Mouse (Mus musculus): ENCODE data around the gene Gucy1b1.
A peak's percentile ranks its signal among the peaks of the same experiment; 100 is the strongest.

Gucy1b1 gene

DNA sequence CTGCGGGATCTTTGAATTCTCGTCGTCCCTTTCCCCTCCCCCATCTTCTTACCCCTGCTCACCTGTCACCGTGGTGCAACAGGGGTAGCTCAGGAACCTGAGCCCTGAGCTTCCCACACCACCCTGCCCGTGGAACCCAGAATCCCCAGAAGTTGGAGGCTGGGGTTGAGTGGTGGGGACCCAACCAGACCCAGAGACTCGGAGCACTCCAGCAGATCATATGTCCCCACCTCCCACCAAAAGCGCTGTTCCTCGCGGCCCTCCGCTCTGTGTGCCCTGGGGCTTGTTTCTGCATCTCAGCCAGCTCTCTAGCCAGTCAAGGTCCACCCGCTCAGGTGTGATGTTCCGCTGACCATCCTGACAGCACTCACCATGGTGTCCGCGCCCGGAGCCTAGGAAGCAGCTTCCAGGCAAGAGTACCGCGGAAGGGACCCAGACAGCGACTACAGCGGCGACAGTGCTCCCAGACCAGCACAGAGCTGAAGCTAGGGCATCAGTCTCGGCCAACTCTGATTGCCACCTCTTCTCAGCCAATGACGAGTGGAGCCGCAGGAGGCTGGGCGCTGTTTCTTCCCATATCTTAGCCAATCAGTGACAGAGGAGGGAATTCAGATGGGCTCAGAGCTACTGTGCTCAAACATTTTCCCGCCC, at the start of gene Gucy1b1:
Gene Gucy1b1 (minus strand): TSS at position 489 of the 651 bp plus-strand sequence.
- peak; percentile 57 for DNase-seq

DNA sequence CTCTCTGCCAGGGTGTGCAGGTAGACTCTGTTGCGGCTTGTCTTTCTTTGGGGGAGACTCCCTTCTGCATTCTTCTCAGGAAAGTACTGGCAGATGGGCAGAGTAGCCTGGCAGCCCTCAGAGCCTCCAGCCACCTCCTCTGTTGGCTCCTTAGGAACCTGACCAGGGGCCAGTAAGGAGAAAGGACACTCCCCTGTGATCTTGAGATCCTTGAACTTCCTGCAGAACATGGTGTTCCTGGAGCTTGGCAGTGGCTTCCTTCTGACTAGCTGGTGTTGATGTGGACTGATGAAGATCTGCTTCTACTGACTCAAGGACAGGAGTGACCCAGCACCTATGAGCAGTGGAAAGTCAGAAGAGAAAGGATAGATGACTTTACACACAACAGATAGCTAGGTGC, 44.4 kb upstream of the Gucy1b1 start:
- DNase-seq, result no peak

DNA sequence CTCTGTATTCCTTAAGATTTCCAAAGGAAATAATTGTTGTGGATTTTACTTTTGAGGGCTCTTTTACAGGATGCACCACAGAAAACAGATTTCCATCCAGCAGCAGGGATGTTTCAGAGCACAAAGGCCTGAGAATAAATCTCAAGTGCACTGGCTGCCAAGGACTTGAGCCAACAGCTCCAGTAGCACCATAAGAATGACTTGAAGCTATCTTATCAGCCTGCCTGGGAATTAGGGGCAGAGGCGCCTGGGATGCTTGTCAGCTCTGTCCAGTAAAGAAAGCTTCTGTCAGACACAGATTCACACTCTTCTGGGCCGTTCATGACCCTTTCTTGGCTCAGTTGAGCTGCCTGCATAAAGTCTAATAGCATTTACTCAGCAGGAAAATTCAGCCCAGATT, 38.0 kb upstream of the Gucy1b1 start:
- DNase-seq, result peak; percentile 41

DNA sequence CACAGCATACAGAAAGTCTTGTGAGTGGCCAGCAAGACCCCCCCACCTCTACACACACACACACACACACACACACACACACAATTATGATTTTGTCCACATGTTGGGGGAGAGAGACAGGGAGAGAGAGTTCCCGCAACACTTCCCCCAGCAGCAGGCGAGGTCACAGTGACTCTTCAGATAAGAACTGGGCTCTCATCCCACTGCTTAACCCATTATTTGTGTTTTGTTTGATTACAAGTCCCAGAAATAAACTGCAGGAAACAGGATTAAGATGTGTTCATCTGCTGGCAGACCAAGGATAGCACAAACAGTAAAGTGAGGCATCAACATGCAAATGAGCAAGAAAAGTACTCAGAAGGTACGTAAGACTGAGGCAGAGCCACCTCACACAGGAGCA, 37.5 kb upstream of the Gucy1b1 start:
- DNase-seq, result peak; percentile 3

DNA sequence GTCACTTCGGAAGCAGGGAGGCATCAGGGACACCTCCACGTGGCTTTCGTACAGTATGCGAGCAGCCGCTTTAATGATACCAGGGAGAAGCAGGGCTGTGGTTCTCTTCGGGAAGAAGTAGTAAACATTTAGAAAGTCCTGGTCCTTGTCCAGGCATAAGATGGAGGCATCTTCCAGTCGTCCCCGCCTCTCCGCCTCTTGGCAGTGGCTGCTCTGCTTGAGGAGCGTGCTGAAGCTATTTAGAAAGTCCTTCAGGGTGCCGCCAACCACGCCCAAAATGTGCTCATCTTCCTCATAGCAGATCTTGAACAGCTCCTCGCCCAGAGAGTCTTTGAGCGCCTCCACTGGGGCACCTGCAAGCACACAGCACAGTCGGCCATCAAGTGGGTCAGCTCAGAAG, 34.5 kb upstream of the Gucy1b1 start:
- DNase-seq, result no peak

DNA sequence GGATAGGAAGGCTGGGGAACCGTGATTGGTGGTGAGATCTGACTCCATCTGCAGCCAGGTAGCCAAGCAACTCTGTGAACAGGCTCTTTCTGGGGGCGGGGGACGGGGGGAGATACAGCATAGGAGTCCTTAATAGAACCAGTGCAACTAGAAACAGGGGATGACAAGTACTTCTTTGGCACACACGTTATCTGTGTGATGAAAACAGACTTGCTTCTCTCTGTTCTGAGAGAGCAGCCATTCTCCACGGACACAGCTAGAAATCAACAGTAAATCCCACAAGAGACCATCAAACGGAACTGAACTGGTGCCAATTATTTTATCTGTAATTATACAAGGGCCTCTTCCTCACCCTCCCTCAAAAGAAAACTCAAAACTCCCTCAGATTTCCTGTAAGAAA, 29.7 kb upstream of the Gucy1b1 start:
- DNase-seq, result no peak

DNA sequence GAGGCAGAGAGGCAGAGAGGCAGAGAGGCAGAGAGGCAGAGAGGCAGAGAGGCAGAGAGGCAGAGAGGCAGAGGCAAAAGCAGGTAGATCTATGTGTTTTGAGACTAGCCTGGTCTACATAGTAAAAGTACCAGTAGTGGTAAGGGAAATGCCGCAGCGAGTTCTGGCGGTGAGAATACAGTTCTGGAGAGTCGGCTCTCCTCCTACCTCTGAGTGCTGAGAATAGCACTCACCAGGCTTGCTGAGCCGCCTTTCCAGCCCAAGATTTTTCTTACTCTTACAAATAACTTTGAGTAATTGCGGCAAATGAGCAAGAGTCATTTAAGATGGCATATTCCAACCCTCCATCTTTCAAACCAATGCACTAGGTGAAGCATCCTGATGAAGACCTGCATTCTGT, 24.6 kb upstream of the Gucy1b1 start:
- DNase-seq, result no peak

DNA sequence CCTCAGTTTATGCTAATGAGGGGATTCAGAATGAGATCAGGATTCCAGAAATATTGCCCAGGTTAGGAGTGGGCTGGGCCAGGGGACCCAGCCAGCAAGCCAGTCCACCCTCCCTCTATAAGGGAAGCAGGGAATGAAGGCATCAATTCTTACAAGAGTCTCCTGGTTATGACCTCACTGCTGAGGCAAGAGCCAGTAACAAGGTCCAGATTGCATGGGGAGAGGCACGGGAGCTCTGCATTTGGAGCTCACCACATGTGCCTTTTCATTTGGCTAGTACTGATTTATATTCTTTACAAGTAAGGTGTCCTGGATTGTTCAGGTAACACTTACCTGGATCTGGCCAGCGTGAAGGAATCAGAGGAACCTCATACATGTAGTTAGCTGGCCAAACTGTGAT, 22.3 kb upstream of the Gucy1b1 start:
- DNase-seq, result no peak

DNA sequence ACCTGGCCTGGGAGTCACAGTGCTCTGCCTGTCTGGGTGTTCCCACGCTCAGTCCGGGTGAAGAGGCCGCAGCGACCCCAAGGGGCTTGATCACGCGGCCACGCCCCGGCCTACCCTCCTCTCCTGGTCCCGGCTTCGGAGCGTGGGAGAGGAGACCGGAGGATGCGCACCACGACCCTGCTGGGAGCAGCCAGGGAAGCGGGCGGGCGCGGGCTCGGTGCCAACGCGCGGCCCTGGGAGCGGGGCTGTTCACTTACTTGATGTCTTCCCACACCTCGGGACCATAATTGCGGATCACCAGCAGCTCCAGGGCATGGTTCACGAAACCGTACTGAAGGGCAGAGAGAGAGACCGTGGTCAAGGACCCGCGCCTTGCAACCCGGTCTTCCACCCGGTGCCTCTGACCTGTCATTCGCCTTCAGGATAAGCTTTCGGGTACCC, 728 bp downstream of the Gucy1b1 start:
- peak; percentile 19 for DNase-seq

DNA sequence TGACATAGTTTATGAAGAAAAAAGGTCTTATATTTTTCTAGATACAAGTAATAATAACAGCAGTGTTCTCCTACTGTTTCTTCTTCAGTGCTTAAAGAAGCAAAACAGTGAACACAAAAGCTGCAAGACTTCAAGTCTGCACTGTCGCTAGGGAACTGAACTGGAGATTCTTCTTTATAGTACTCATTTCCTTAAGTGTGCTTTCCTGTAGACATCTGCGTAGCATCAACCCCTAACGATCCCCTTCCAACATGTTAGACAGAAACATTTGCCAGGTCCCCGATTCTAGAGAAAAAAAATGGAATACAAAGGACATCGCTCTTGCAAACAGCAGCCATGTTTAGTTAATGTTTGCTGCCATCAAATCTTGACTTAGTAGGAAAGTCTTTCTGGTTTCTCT, 6.7 kb downstream of the Gucy1b1 start:
- DNase-seq, result no peak

DNA sequence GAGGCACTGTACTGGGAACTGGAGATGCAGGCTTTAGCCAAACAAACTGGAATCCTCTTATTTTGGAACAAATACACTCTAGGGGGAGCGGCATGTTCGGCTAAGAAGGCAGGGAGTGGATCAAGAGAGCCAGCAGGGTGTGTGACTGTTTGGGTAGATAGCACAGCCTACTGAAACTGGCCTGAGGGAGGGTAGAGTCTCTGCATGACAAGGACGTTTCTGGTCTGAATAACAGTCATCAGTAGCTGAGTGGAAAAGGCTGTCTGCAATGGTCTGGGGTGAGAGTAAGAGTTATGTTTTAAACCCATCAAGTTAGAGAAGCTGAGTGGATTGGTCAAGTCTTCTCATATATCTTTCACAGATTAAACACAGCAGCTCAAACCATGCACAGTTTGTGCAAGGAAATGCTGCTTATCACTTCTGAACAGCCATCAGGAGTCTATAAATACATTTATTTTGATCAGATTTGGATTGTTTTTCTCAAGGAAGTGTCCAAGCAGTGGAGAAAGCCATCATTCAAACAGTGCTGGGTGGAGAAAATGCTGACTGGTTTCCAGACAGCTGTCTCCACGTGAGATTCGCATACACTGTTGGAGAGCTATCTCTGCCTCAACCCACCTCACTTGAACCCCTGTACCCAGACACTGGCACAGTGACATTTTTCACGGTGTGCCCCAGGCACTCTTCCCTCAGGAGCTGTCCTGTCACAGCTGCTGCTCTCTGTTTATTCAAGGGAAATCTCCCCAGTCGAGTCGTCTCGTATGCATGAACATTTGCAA, 12.9 kb downstream of the Gucy1b1 start:
- no peak for DNase-seq

DNA sequence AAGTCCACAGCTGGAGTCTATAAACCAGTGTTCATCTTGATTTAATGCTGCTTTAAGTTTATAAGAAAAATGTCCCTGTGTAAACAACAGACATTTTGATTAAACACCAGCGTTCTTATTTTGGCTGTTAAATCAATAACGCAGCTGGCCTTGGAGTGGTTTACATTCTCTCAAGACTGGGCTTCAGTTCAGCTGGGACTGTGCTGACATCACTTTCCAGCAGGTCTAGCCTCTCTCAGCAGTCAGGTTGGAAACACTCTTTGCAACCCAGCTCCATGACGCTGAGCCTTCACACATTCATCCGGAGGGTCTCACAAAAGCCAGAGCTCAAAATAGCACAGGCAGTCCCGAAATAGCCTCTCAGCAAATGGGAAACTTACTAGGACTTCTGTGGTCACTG, 17.3 kb downstream of the Gucy1b1 start:
- no peak for DNase-seq

DNA sequence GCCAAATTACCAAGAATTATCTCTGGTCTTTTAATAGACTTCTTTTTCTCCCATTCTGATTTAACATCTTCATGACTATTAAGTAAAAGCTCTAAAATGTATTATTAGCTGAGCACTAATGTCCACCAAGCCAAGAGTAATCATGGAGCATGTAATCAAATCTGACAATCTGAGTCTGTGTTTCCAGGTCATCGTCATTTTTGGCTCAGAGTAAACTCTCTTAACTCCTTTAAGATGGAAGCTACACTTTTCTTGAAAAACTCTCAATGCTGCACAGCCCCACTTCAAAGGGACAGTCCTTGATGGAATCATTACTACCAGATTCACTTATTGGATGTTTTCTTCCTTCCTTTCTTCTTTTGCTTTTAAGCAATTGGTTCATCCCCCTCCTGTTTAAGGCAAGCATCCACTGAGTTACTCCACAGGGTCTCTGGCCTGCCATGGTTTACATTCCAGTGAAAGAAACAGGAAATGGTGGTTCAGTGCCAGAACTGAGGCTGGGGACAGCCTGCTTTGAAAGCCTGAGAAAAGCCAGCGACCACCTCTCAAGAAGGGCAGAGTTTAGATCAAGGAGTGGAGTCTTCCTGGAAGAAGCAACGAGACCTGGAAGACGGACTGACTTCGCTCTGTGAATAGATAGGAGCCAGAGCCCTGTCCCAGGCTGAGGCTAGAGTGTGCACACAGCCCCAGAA, 20.1 kb downstream of the Gucy1b1 start:
- DNase-seq, result no peak

DNA sequence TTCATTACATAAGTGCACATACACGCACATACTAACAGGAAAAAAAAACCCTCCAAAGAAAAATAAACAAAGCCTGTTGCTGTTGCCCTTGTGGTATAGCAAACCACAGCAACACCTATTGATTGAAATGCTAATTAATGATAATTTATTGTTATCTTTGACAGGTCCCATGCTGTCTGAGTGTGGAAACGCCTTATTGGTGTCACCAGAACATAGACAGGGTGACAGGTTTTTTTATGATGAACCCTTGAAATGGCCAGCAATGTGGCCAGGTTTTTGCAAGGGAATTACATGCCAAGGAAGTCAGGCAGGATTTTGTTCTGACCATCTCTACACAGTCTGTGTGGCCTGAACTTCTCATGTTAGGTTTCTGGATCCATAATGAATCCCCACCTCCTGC, 22.5 kb downstream of the Gucy1b1 start:
- DNase-seq, result no peak

DNA sequence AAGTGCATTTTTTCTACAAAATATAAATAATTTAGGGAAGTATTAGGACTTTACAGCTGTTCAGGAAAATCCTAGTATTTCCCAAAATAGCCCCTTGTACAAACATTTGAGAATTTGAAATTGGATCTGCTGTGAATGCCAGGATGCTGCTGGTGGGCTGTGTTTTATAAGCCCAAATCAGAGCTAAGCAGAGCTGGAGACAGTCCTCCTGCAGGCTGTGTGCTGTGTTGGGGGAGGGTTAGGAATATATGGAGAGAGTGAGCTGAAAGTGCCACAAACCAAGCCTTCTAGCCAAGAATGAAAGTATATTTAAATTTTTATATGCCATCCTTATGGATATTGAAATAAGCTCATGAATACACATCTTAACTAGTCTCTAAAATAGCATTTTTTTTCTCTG, 23.0 kb downstream of the Gucy1b1 start:
- no peak for DNase-seq

DNA sequence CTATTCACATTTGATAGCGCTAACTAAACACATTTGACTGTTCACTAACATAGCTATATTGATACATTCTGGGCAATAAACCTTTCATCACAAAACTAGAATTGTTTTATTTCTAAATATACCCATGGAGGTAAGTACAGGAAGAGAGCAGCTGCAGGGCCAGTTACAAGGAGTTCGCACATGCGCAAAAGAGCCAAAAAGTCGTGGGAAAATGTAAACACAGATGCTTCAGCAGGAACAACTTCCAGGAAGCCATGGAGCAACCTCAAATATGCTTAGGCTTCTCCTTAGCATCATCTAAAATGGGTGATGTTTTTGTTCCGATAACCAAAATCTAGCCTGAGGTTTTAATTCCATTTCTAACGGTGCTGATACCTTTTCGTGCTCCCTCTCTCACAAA, 25.8 kb downstream of the Gucy1b1 start:
- DNase-seq, result no peak

DNA sequence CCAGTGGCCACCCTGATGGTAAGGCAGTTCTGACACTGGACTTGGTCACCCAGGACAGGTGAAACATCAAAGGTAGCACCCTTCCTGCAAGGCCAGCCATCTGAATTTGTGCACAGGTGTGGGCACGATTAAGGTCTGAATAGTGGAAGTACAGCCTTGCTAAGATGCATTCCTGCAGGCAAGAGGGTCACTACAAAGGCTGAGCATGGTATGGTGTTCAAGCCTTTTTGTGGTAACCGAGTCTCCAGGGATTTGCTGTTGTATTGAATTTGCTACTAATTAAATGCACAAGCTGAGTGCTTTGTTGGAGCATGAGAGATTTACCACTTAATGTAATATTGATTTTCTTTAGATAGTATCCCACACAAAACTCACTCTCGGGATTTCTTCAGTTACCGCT, 26.4 kb downstream of the Gucy1b1 start:
- DNase-seq, result no peak

DNA sequence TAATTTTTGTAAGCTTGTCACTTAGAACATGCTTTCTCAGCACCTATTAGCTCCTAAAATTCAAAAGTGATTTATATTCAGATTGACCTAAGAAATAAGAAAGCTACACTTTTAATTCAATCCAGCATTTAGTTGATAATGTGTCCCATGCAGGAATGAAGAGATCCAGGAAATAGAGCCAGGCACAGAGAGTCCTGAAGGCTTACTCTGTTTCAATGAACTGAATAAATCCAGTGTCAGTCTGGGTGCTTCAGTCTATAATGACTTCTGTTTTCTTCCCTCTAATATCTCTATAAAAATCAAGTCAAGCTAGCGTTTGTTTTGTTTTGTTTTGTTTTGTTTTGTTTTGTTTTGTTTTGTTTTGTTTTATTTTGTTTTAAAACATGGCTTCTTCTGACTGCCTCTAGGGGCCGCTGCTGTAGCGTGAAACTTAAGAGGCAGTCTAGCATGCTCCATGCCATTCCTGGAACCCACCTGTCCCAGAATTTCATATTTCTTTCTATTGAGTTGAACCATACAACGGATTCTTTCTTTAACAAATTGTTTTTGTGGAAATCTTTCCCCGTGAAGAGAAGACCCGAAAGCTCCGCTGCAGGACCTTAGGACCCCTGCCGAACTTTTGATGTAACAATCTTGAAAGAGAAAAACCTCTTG, 27.3 kb downstream of the Gucy1b1 start:
- no peak for DNase-seq

DNA sequence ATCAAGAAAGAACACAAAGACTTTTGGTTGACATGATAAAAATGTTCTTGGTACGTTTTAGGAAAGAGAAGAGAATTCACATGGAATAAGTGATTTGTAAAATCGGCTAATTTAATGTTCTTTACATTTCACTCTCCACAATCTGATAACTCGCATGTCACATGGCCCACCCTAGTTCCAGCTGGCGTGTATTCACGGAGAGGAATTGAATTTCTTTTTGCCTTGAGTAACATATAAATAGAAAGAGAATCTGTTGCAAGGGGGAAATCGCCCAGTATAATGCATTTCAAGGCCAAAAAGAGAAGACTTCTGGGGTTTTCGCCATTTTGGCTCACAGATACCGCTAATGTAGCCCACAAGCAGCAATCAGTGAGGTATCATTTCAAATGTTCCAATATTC, 28.4 kb downstream of the Gucy1b1 start:
- DNase-seq, result no peak

DNA sequence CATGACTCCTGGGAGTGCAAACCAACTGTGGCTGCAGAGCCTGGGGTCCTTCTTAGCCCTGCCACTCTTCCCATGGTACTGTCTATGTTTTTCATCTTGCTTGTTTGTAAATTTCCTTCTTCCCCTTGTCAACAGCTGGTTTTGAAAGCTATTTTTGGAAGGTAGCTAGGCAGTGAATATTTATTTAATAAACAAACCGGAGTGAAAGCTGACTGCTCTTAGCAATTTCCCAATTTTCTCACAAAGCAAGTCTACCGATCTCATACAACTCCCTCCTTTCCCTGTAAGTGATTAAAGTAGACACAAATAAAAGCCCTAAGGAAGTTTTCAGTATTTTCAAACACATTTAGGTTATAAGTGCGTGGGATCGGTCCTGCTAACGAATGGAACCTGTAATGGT, 29.6 kb downstream of the Gucy1b1 start:
- no peak for DNase-seq

DNA sequence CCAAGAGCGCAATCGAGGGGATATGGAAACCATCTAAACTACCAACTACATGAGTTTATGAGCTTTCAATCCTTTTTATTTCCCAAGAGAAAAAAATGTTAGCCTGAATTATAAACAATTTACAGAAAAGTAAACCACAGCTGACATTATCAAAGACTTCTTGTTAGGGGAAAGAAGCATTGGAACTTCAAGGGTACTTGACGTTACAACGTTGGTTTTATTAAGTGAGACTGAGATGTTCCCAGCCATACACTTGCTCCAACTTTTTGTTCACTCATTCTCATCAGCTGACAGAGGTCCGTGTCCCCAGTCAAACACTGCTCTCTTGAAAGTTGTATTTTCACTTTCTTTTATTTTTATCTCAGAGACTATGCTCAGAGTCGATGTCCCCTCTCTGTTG, 30.8 kb downstream of the Gucy1b1 start:
- no peak for DNase-seq

DNA sequence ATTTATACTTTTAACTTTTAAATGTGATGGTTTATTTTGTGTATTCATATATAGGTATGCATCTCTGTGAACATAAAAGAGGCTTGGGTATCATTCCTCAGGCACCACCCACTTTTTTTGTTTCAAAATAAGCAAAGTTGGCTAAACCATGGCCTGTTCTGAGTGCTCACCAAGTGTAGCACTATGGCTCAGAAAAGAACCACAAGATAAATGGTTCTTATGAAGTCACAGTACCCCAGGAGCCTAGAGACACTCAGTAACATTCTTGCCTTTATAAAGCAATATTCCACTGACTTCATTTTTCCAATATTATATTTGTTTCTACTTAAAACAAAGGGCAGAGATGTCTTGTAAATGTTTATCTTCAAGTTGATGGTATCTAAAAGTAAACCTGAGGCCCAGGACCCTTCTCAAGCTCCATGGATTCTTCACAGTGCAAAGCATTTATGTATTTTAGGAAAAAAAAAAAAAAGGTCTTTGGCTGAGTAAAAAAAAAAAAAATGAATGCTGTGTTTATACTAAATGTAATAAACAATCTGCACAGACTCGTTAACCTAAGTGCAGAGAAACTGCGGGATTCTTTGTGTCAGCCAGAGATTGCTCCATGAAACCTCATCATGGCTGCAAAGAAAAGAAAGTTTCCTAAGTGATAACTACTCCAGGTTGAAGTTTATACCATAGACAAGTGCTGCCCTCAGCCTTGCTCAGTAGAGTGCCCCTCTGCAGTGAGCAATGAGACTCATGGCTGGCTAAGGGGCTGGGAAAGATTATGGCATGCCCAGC, 38.0 kb downstream of the Gucy1b1 start:
- no peak for DNase-seq
